Mouse (Mus musculus): ENCODE data around the gene Gm9837. TPM values are rescaled to one million over a fixed set of nuclear protein-coding genes. Genes with fewer than 3 reads are reported as not detected.

Gm9837 gene
- total RNA-seq (2021) (not detected), polyA plus RNA-seq (2012; rRNA removed) (not detected in 2 replicates)
- long read RNA-seq: 0 reads

DNA sequence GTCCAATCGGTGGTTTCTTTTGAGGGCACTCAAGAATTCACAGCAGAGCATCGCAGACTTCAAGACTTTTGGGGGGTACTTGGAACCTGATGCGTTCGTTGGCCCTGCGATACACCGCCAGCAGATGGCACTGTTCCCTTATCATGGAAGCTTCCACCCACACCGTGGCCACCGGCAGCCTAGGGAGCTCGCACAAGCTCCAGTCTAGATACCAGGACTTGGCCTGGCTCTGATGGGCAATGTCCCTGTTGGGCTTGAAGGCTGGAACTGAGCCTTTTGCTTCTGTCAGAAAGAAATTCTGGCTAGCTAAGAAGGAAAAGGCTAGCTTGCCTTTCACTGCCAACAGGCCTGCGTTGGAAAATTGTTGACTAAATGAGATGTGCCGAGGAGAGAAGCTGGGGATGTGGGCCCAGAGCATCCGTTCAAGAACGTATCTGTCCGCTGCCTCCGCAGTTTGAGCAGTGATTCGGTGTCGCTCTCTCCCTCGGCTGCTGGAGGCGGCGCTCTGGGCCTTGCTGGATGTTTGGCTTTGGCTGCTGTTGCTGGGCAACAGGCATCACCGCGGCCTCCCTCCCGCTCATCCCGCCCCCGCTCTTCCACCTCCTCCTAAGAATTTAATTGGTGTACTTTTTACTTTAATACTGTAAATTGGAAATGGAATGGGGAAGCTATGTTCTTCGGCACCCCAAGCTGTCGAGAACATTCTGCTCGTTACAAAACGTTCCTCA, at the start of gene Gm9837:
TSS of gene Gm9837 (minus strand) at position 512 of the 728 bp plus-strand sequence.
- peak; percentile 89 for DNase-seq

DNA sequence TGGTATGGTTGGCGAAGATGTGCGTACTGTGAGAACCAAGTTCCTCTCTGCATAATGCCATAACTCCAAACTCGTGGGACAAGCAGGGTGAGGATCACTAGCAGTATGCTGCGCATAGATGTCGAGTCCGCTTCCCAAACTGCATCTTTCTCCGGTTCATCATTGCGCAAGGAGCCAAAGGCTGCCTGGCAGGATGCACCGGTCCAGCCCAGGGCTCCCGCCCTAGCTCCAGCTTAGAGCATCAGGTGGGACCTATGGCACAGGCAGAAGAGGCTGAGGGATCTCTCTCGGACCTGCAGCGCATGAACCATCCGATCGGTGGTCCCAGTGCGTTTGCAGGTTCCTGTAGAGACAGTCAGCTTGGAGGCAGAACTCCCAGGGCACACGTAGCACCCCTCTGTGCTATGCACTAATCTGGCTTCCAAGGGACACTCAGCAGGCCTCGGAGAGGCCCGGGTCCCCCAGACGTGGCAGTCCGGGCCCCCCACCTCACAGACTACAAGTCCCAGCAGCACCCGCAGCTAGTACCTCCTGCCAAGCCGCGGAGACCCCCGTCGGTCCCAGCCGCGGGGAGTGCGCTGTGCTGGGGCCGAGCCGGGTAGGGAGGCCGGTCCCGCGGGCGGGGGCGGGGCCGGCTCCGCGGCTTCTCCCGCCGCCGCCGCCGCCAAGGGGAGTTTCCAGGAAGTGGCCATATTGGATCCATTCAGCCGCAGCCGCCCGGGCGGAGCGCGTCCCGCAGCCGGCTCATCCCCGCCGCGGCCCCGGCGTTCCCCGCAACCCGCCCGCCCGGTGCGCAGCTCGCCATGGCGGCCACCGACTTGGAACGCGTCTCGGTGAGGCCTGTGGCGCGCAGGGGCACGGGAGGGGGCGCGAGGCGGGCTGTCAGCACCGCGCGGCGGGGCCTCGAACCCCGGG, 49.2 kb upstream of the Gm9837 start, which contains the start of gene Sept8:
TSS of gene Sept8 (plus strand) at position 51 of the 915 bp plus-strand sequence.
- peak; percentile 85 for DNase-seq

- no peak for DNase-seq
These were observed 48.5 kb upstream of the Gm9837 start for GRCm38 (mm10) chr11:53518759-53519158.

- no peak for DNase-seq
These were observed 46.7 kb upstream of the Gm9837 start for GRCm38 (mm10) chr11:53516775-53517627.

DNA sequence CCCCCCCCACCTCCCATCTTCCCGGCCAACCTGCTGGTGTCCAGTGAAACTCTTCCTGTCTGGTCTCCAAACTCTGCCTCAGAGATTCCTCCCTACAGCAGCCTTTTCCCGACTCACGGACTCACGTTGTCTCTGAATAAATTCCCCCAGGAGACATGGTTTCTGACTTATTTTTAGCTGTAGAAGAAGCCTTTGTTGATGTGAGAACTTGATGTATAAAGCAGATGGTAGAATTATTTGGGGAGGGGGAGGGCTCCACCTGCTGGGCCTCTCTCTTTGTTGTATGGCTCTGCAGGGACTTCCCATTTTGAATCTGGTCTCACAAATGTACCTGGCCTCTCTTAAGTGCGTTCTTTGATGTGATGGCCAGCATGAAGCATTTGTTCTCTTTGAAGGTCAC, 40.1 kb upstream of the Gm9837 start:
- no peak for DNase-seq

DNA sequence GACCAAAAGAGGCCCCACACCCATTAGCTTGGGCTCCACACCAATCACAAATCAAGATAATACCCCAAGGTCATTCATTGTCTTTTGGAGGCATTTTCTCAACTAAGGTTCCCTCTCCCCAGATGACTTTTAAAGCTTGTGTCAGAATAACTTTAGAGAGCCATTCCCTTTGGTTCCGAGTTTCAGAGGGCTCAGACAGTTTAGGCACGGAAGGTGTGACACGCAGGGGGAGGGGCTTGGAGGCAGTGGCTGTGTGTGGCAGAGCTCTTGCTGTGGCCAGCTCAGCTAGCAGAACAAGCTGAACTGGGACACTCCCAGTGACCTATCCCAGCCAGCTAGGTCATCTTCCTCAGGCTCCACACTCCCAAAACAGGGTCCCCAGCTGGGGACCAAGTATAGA, 38.3 kb upstream of the Gm9837 start:
- no peak for DNase-seq

DNA sequence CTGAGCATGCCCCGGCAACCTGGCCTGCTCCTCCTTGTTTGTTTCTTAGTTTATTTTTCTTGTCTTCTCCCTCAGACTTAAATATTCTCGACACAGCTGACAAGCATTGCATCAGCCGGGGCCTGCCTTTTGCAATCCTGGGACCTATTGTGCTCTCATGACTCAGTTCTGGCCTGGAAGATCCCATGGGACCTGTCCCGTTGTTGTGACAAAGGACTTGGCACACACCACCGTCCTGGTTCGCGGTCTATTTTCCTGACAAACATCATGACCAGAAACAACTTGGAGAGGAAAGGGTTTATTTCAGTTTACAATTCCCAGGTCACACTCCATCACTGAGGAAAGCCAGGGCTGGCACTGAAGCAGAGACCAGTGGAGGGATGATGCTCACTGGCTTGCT, 37.9 kb upstream of the Gm9837 start:
- peak; percentile 88 for DNase-seq

DNA sequence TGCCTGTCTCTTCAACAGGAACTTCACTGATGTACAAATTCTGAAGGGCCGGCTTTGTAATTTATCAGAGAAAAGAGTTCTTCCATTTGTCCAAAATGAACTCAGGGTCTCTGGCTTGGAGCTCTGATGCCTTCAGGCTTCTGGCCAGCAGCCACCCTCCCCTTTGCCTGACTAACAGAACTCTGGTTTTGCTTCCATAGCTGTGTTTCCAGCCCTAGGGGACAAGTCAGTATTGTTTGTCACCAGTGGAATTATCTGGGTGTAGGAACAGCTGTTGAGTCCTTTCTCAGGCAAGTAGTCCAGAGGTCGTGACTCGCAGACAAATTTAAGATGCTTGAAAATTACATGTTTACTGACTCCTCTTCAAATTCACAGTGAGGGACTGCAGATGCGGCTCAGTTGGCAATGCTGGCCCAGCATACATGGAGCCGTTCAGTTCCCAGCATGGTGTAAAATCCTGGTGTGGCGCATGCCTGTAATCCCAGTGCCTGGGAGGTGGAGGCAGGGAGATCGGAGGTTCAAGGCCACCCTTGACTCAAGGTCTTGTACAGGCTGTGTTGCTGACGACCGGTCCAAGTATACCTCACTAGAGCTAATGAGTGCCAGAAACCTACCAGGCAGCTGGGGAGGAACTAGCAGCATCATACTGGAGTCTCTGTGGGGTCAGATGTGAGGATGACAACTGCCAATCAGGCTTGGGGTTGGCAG, 37.0 kb upstream of the Gm9837 start:
- no peak for DNase-seq

DNA sequence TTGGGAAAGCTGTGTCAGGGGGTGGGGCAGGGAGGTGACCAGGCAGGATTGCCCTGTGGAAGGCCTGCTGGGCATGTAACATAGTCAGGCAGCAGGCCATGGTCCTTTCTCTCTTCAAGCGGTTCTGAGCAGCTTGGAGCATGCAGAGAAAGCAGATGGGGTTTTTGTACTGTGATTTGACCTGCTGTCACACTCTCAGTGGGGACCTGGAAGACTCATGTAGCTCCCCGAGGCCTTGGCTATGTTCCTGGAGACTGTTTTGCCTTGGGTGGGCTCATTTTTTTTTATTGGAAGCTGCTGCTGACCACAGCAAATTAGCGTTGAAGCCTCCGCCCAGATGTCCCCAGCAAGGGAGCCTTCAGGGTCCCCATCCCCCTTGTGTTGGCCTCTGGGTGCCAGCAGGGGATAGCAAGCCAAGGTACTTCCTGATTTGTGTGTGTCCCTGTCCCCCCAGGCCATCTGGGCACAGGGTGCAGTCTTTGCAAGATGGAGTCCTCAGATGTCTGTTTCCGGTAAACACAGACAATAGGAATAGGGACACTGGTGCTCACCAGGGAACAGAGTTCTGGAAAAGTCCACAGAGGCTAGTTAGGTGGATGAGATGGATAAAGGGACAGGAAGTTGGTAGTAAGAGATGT, 34.9 kb upstream of the Gm9837 start:
- DNase-seq: no peak

DNA sequence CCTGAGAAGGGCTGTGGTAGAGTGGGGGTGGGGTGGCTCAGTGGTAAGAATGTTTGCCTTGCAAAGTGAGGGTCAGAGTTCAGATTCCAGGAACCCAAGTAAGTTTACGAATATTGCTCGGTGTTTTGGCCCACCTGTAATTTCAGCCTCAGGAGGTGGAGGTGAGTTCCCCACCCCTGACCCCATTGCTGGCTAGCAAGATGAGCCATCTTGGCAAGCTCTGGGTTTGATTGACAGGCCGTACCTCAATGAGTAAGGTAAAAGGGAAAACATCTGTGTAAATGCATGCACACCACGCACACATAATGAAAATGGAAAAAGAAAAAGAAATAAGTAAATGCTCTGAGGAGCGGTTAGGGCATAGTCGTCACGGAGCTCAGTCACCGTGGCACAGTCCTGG, 34.1 kb upstream of the Gm9837 start:
- DNase-seq: no peak

GRCm38 (mm10) chr11:53503738-53504137, 33.5 kb upstream of the Gm9837 start:
- no peak for DNase-seq

DNA sequence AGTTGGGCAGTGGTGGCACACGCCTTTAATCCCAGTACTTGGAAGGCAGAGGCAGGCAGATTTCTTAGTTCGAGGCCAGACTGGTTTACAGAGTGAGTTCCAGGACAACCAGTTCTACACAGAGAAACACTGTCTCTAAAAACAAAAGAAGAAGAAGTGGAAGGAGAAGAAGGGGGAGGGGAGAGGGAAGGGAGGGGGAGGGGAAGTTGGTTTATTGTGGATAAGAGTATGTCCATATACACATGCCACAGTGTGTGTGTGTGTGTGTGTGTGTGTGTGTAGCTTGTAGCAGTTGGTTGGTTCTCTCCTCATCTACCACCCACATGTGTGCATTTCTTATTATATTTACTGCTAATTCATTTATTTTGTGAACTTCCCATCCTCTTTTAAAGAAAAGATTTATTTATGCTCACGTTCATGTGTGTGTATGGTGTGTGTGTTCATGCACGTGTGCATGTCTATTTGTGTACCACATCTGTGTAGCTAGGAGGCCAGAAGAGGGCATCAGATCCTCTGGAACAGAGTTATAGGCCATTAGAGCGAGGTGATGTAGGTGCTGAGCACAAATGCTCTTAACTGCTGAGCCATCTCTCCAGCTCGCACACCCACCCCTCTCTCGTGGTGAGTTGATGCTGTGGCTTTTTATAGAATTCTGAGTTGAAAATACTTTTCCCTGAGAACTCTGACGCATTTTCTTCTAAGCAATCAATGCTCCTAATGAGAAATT, 31.9 kb upstream of the Gm9837 start:
- DNase-seq: no peak

- DNase-seq: no peak
These were observed 30.3 kb upstream of the Gm9837 start for GRCm38 (mm10) chr11:53500569-53500968.

DNA sequence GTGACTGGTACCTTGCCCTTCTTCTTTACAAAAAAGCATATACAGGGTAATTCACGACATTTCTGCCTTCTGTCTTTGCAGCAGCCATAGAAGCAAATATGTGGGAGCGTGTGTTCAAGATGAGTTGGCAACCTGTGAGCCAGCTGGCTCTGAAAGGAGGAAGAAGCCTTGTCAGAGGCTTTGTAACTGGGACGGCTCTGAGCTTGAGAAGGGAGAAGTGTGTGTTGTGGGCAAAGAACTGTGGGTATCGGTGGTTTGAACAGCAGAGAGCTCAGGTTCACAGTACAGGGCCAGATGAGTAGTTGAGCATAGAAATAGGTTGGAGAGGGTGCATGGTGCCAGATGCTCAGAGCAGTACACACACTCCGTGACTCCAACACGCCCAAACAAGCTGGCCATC, 26.7 kb upstream of the Gm9837 start:
- DNase-seq: no peak

GRCm38 (mm10) chr11:53495417-53495816, 25.1 kb upstream of the Gm9837 start:
- no peak for DNase-seq

DNA sequence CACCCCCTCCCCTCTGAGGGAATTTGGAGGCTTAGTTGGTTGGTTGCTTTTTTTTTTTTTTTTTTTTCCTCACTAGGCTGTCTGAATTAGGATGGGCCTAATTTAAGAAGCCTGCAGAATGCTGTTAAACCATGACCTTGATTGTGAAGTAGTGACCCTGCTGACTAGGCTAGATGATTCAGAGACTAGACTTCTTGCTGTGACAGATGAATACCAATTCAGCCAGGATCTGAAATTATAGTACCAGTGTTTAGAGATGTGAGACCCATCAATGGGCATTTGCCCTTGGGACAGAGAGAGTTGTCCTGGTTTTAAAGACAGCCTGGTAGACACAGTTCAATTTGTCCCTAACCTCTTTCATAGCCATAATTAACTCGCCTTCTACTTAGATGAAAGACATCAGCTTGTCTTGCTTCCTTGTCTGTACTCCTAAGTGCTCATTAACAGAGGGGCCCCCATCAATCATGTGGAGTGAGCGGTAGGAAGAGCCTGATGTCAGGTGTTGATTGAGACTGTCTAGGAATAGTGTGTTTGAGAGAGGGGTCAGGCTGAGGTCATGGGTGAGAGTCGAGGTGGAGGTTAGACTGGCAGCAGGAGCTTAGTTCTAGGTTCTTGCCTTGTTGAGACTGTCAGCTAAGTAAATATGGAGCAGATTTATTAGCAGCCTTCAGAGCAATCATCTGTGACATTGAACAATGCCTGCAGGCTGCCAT, 23.1 kb upstream of the Gm9837 start:
- DNase-seq: peak; percentile 55

GRCm38 (mm10) chr11:53491954-53492401, 21.7 kb upstream of the Gm9837 start:
- no peak for DNase-seq

- DNase-seq: peak; percentile 49
These were observed 19.1 kb upstream of the Gm9837 start for GRCm38 (mm10) chr11:53489421-53489820.

DNA sequence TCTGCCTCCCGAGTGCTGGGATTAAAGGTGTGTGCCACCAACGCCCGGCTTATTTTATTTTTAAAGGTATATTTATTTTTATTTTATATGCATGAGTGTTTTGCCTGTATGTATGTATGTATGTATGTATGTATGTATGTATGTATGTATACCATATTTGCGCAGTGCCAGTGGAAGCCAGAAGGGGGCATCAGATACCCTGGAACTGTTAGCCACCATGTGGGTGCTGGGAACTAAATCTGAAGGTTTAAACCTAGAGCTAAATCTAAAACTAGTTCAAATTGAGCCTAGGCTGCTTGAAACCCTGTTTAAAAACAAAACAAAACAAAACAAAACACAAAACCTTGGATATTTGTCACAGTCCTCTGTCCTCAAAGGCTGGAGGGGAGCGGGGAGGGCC, 18.7 kb upstream of the Gm9837 start:
- no peak for DNase-seq

Measured in adrenal gland, adult 2 months (tissue).